Mouse (Mus musculus) ES-CJ7 (cell line): Measurements from ENCODE around the gene Klrc3.
"Not testable (repeated sequence)": the region's sequence is repeated elsewhere in the genome, so short reads cannot be mapped to it uniquely, and the experiment has no call there.

Experiments used
- DNase-seq: peaks from one replicate; pipeline ENCODE4 v3.0.0; 2011; ENCODE audit warnings: low read depth, low spot score

Klrc3 gene

GRCm38 (mm10) chr6:129643237-129643636 is at the start of gene Klrc3:
TSS of gene Klrc3 (minus strand) at chr6:129643337.
- not testable (repeated sequence) for DNase-seq

DNA sequence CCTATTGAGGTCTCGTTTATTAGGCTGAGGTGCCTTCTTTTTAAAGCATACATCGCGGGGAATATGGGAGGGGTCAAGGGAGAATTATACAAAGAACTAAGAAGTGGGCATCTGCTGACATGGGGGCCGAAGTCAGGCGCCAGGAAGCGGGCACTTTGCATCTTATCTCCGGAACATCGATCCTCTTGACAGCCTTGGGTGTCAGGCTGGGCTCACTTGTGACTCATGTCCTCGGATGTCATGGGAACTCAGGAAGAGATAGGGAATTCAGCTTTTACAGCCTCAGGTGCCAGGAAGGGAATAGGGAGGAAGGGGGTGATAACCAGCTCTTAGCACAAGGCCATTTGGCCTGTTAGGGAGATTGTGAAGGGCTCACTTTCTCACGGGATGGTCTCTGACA is 48.3 kb upstream of the Klrc3 start:
- not testable (repeated sequence) for DNase-seq

DNA sequence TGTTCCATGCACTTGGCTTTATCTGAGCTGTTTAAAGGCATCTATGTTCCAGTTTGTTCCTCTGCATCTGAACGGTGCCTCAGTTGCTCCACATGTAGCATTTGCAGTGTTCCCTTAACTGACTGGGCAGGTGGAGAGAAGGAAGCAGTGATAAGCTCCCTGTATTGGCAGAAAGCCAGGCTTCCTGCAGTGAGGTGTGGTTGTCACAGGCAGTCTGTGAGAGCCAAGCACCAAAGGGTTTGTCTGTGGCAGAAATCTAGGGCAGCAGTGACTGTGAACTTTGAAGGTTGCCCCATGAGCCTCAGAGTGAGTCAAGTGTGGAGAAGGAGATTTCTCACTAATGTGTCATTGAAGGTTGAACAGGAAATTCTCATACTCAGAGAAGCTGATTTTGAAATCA is 37.2 kb upstream of the Klrc3 start:
- no peak for DNase-seq

GRCm38 (mm10) chr6:129678873-129679272 is 35.7 kb upstream of the Klrc3 start, which contains the start of gene Klrc1:
TSS of gene Klrc1 (minus strand) at chr6:129678973.
- no peak for DNase-seq

DNA sequence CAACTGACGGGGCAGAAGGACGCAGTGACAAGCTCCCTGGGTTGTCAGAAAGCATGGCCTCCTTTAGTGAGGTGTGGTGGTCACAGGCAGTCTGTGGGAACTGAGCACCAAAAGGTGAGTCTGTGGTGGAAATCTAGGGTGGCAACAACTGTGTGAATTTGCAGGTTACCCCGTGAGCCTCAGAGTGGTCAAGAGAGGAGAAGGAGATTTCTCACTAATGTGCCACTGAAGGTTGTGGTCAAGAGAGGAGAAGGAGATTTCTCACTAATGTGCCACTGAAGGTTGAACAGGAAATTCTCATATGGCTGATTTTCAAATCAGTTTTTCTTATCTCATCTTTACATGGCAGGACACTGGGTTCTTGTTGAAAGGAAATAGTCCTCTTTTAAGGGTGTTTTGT is 18.2 kb upstream of the Klrc3 start:
- DNase-seq, result not testable (repeated sequence)

DNA sequence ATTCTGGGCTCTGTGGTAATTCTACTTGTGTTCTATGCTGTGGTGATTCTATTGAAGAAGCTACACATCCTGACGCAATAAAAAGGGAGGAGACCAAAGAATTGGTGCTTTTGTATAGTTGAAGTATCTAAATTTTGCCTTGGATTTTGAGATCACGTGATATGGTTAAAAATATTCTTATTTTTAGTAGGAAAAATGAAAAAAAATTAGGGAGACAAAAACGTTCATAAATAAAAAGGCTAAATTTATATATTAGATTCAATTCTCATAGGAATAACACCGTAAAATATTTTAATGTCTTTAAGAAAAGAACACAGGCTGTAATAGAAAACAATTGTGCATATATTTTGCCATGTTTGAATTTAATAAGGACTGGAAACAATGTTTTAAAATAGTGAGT is 17.5 kb upstream of the Klrc3 start, which contains the start of gene Klrc2:
Gene Klrc2 (minus strand): TSS at position 101 of the 400 bp plus-strand sequence.
- not testable (repeated sequence) for DNase-seq

DNA sequence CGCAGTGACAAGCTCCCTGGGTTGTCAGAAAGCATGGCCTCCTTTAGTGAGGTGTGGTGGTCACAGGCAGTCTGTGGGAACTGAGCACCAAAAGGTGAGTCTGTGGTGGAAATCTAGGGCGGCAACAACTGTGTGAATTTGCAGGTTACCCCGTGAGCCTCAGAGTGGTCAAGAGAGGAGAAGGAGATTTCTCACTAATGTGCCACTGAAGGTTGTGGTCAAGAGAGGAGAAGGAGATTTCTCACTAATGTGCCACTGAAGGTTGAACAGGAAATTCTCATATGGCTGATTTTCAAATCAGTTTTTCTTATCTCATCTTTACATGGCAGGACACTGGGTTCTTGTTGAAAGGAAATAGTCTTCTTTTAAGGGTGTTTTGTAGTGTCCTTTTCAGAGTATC is 917 bp upstream of the Klrc3 start:
- not testable (repeated sequence) for DNase-seq

DNA sequence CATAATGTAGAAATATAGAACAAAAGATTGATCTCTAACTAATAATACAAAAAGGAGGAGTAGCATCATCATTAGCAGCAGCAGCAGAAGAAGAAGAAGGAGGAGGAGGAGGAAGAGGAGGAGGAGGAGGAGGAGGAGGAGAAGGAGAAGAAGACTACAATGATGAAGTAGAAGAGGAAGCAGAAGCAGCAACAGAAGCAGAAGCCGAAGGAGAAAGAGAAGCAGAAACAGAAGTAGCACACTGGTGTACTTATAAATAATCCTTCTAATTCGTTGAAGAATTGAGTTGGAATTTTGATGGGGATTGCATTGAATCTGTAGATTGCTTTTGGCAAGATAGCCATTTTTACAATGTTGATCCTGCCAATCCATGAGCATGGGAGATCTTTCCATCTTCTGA is 12.1 kb downstream of the Klrc3 start:
- DNase-seq, result not testable (repeated sequence)

DNA sequence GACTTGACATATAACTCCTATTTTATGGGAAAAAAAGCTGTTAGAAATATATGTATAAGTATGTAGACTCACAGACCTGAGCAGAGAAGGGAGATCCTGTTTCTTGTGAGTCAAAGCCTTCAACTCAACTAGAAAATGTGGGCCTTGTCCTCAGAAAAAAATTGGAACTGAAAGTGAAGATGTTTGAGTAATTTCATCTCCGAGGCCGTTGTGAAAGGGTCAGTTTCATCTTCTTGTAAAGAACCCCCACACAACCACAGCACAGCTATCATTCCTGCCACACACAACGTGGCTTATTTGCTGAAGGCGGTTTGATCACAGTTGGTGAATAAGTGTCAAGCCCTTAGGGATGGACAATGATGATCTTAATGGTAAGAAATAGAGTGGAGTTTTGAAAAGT is 19.4 kb downstream of the Klrc3 start, which contains the start of gene Klrk1:
Gene Klrk1 (minus strand): TSS at position 130 of the 400 bp plus-strand sequence.
- no peak for DNase-seq

DNA sequence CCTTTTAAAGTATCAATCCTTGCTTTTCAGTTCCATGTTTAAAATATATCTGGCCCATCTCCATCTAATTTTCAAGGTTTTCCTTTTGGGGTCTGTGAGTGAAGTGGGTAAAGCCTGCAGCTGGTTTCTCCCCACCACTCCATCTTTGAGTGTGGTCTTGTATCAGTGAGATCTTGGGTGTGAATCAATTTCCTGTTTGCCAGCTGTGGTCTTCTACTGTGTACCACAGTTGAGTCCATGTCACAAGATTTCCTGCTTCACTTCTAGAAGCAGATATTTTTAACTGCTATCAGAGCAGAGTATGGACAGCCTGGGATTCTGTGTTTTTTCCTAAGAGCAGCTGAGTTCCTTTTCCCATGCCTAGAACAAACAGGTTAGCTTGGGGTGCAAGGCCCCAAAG is 34.8 kb downstream of the Klrc3 start:
- DNase-seq, result no peak

- no peak for DNase-seq
These were observed 51.6 kb downstream of the Klrc3 start, which contains the start of gene Klrd1 for GRCm38 (mm10) chr6:129591508-129591907. TSS of gene Klrd1 (plus strand) at chr6:129591782.
